Mouse (Mus musculus) lung, embryonic 16.5 days (tissue): ENCODE measurements around the gene Prkar2b. TPM values are rescaled to one million over a fixed set of nuclear protein-coding genes. Genes with fewer than 3 reads are reported as not detected.
A peak's percentile ranks its signal among the peaks of the same experiment; 100 is the strongest.

Source experiments
- ATAC-seq: fragments of 200-750 bp; cut with Nextera tagmentation; 2 replicates; pipeline ENCODE4 v1.8.0; 2017; ENCODE audit warnings: low read depth, mild to moderate bottlenecking, moderate library complexity
- H3K27ac ChIP-seq: fragments of 300-500 bp; sonication (generic); 2 replicates; pipeline ENCODE4 v1.5.1; 2014; ENCODE audit warnings: mild to moderate bottlenecking, control low read depth, low read length
- H3K27me3 ChIP-seq: fragments of 300-500 bp; sonication (generic); 2 replicates; pipeline ENCODE4 v1.6.1; 2014; ENCODE audit warnings: low read depth, low read length, mixed read lengths; ENCODE audit not compliant: control insufficient read depth, insufficient read depth
- H3K36me3 ChIP-seq: fragments of 300-500 bp; sonication (generic); 2 replicates; pipeline ENCODE4 v1.6.1; 2014; ENCODE audit warnings: low read length; ENCODE audit not compliant: control insufficient read depth, insufficient read depth
- H3K4me1 ChIP-seq: fragments of 300-500 bp; sonication (generic); replicated peaks from 2 replicates; pipeline ENCODE4 v1.6.1; 2014; ENCODE audit warnings: low read length, mixed read lengths; ENCODE audit not compliant: control insufficient read depth, insufficient read depth
- H3K4me2 ChIP-seq: fragments of 300-500 bp; sonication (generic); 2 replicates; pipeline ENCODE4 v1.6.1; 2014; ENCODE audit warnings: low read depth, low read length, control low read depth
- H3K4me3 ChIP-seq: fragments of 300-500 bp; sonication (generic); 2 replicates; pipeline ENCODE4 v1.5.1; 2014; ENCODE audit warnings: mild to moderate bottlenecking, low read length, control low read depth
- H3K9ac ChIP-seq: fragments of 300-500 bp; sonication (generic); 2 replicates; pipeline ENCODE4 v1.6.1; 2014; ENCODE audit warnings: low read length, control low read depth
- H3K9me3 ChIP-seq: fragments of 300-500 bp; sonication (generic); 2 replicates; pipeline ENCODE4 v1.6.1; 2016; ENCODE audit warnings: low read length; ENCODE audit not compliant: control insufficient read depth
- WGBS: fragments of 180-500 bp; shearing (Covaris S2); extraction: QIAGEN DNeasy Blood & Tissue Kit; methylation state at CpG from one replicate; pipeline ENCODE4 v1.1.7; 2014; 5-methylcytosine and 5-hydroxymethylcytosine counted together
- polyA plus RNA-seq: library from polyadenylated mRNA; unstranded; fragments of >200 nt; fragmentation: Nextera tagmentation; extraction: Ambion mirVana; gene quantifications from 2 replicates; pipeline ENCODE4 v1.2.1, GENCODE M21; 2015

Prkar2b gene
- polyA plus RNA-seq, 1 experiment from 2014 or later, result 18.3 TPM

- no peaks in the 10 kb centered on the region for H3K9me3 ChIP-seq
- H3K4me3 ChIP-seq, result no peak overlapping the region
- no peak overlapping the region for H3K9ac ChIP-seq
- H3K27me3 ChIP-seq, result no peaks in the 10 kb centered on the region
- no peaks in the 10 kb centered on the region; the same call in 1 of the 2 replicates for H3K4me1 ChIP-seq
- ATAC-seq, result peak; percentile 70; the same call in 1 of the 2 replicates
- 55% methylated on average over 13 of the region's 13 CpGs for WGBS
- no peak overlapping the region for H3K4me2 ChIP-seq
- no peak overlapping the region for H3K27ac ChIP-seq
- H3K36me3 ChIP-seq, result no peaks in the 10 kb centered on the region
Measured at GRCm38 (mm10) chr12:31973473-31974172, 87.5 kb downstream of the Prkar2b start.

GRCm38 (mm10) chr12:31971547-31971946 is 89.5 kb downstream of the Prkar2b start:
- ATAC-seq, result no peak
- Histone ChIP-seq H3K9me3 (no peaks in the 10 kb centered on the region), H3K4me1 (peaks cover 4% of the 10 kb centered on the region), H3K9ac (no peak overlapping the region), H3K4me2 (no peak overlapping the region), H3K4me3 (no peak overlapping the region), H3K36me3 (no peaks in the 10 kb centered on the region), H3K27me3 (no peaks in the 10 kb centered on the region), H3K27ac (no peak overlapping the region)
- WGBS, result 85% methylated on average over 8 of the region's 8 CpGs

DNA sequence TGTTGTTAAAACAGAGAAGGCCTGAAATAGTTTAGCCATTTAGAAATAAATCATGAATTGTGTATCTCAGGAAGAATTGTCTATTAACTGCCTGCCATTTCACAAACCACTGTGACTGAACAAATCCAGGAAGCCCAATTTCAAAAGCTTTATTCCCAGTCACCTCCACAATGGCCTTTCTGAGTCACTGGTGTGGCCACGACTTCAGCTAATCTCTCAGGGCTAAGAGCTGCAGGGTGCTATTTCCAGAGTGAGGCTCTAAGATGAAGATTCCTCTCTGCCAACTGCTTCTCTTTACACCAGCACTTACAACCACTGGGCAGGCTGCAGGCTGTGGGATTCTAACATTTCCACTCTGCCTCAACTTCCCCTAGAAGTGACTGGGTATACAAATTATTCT is 92.0 kb downstream of the Prkar2b start:
- no peak for ATAC-seq
- Histone ChIP-seq H3K4me1 (peaks cover 4% of the 10 kb centered on the region), H3K36me3 (no peaks in the 10 kb centered on the region)

DNA sequence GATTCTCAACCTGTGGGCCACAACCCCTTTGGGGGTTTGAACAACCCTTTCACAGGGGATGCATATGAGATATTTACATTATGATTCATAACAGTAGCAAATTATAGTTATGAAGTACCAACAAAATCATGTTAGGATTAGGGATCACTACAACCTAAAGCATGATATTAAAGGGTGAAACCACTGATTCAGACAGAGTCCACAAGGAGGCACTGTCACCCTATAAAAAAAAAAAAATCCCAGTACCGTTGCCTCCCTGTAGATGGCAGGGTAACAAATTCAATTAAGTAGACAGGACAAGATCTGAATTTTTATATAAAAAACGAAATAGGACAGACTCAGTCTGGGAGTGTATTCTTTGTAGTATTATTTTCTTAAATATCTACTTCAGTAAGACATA is 93.6 kb downstream of the Prkar2b start:
- Histone ChIP-seq H3K4me1 (peaks cover 4% of the 10 kb centered on the region), H3K36me3 (no peaks in the 10 kb centered on the region), H3K27me3 (no peaks in the 10 kb centered on the region), H3K9me3 (no peaks in the 10 kb centered on the region), H3K4me3 (no peak overlapping the region), H3K27ac (no peak overlapping the region), H3K4me2 (no peak overlapping the region), H3K9ac (no peak overlapping the region)
- ATAC-seq, result peak; percentile 49; the same call in 1 of the 2 replicates
- 3% methylated on average over 2 of the region's 2 CpGs for WGBS

More for the DNA sequence above, 92.0 kb downstream of the Prkar2b start:
- Histone ChIP-seq H3K27ac (no peak overlapping the region), H3K27me3 (no peaks in the 10 kb centered on the region), H3K9me3 (no peaks in the 10 kb centered on the region), H3K9ac (no peak overlapping the region), H3K4me2 (no peak overlapping the region), H3K4me3 (no peak overlapping the region)
- 25% methylated on average over 1 of the region's 1 CpGs for WGBS

DNA sequence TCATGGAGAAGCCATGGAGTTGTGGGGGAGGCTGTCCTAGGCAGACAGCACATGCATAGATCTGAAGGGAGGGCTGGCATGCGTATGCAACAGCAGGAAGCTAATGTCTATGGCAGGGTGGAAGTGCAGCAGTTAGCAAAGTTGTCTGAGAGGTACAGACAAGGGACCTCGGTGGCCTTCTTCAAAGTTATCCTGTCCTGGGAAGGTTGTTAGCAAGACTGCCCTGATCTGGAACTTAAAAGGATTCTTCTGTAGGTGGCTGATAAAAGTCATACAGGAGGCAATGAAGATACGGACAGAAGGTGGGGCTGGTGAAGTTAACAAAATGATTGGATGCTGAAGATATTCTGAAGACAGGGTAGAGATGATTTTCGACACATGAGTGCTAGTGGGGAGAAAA is 94.7 kb downstream of the Prkar2b start:
- no peak overlapping the region for H3K4me3 ChIP-seq
- H3K9me3 ChIP-seq, result no peaks in the 10 kb centered on the region
- no peaks in the 10 kb centered on the region for H3K27me3 ChIP-seq
- no peak overlapping the region for H3K27ac ChIP-seq
- peaks cover 4% of the 10 kb centered on the region for H3K4me1 ChIP-seq
- H3K9ac ChIP-seq, result no peak overlapping the region
- no peaks in the 10 kb centered on the region for H3K36me3 ChIP-seq
- H3K4me2 ChIP-seq, result no peak overlapping the region
- 76% methylated on average over 4 of the region's 4 CpGs for WGBS
- ATAC-seq, result no peak

- Histone ChIP-seq H3K4me3 (no peak overlapping the region), H3K27ac (no peak overlapping the region), H3K27me3 (no peaks in the 10 kb centered on the region), H3K36me3 (no peaks in the 10 kb centered on the region), H3K9me3 (no peaks in the 10 kb centered on the region), H3K4me1 (peaks cover 4% of the 10 kb centered on the region), H3K4me2 (no peak overlapping the region), H3K9ac (no peak overlapping the region)
- WGBS, result 88% methylated on average over 12 of the region's 12 CpGs
- no peak for ATAC-seq
Measured at GRCm38 (mm10) chr12:31965517-31966212, 95.4 kb downstream of the Prkar2b start.

- Histone ChIP-seq H3K4me3 (no peak overlapping the region), H3K4me1 (peaks cover 4% of the 10 kb centered on the region), H3K36me3 (no peaks in the 10 kb centered on the region), H3K27ac (no peak overlapping the region), H3K9ac (no peak overlapping the region), H3K27me3 (no peaks in the 10 kb centered on the region), H3K9me3 (no peaks in the 10 kb centered on the region), H3K4me2 (no peak overlapping the region)
- 94% methylated on average over 6 of the region's 6 CpGs for WGBS
- no peak for ATAC-seq
Measured at GRCm38 (mm10) chr12:31964074-31964473, 97.0 kb downstream of the Prkar2b start.

DNA sequence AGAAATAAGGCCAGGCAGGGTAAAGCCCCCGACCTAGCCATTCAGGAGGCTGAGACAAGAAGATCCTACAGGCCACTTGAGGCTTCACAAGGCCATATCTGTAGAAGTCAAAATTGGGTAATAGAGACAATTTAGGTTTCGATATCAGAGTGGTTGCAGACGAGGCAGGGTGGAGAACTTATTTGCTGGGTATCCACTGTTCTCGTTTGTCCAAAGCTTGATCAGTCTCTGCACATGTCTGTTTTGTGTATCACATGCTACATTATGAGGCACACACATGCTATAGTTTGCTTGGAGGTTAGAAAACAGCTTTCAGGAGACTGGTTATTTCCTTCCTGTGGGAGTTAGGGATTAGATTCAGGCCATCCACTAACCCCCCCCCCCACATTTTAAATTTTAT is 105.3 kb downstream of the Prkar2b start:
- Histone ChIP-seq H3K27ac (no peak overlapping the region), H3K4me3 (no peak overlapping the region), H3K36me3 (no peaks in the 10 kb centered on the region), H3K27me3 (no peaks in the 10 kb centered on the region), H3K4me2 (no peak overlapping the region), H3K9ac (no peak overlapping the region), H3K9me3 (no peaks in the 10 kb centered on the region), H3K4me1 (0 out of 2 replicates have a peak, but pooled peaks cover 4% of the 10 kb centered on the region)
- WGBS, result 80% methylated on average over 4 of the region's 4 CpGs
- no peak for ATAC-seq

DNA sequence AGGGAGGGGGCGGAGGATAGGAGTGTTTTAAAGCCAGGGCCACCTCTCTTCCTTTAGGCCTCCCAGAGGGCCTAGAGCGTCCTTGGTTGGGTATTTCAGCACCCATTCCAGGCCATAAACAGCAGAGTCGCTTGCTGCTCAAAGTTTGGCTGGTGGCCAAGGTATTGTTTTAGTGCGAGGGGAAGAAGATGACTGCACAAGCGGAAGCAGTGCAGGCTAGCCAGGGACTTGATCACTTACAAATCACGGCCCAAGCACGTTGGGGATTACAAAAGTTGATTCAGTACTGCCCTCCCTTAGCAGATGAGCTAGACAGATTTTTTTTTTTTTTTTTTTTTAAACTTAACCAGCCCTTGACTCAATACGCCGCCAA is 110.5 kb downstream of the Prkar2b start:
- peak overlapping the region; percentile 66 for H3K4me2 ChIP-seq
- no peak for ATAC-seq
- H3K27ac ChIP-seq, result peak overlapping the region; percentile 88
- no peaks in the 10 kb centered on the region for H3K27me3 ChIP-seq
- peaks cover 7% of the 10 kb centered on the region; the same call in 1 of the 2 replicates for H3K4me1 ChIP-seq
- no peaks in the 10 kb centered on the region for H3K9me3 ChIP-seq
- no peaks in the 10 kb centered on the region for H3K36me3 ChIP-seq
- 2% methylated on average over 9 of the region's 9 CpGs for WGBS
- H3K9ac ChIP-seq, result peak overlapping the region; percentile 62
- peak overlapping the region; percentile 51 for H3K4me3 ChIP-seq
